ENCODE assay signal across 27 mouse cellular contexts in the genomic region with DNA sequence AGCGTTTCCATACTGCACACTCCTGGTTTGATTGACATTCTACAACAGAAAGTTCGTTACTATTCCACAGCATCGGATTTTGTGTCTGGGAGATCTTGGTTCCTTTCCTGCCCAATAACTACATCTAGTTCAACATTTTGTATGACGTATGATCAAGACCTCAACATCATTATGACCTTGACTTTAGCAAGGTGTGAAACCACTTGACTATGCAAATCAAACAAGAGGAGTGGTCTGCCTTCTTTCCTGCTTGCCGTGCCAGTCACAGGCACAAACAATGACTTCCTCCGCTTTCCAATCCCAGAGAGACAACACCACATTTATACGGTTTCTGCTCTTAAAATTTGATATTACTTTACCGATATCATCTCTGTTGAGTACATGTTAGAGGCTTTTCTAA. TPM values are rescaled to one million over a fixed set of nuclear protein-coding genes. Genes with fewer than 3 reads are reported as not detected.
DNase-seq lines count a peak whose midpoint lies in the region; ATAC-seq and TF ChIP-seq lines count a peak whose summit lies in the region.
"Had no signal": no experiment of that assay in that cellular context is flagged by ENCODE, and none has a peak within 500 bp of the region (broad histone marks: within the 10 kb centered on the region; RNA-seq: fewer than 3 reads in every experiment).

No protein-coding gene starts in this region.

- WGBS in lung, postnatal 0 days = 52% methylated on average over 8 of the region's 8 CpGs

- peaks cover 27% of the 10 kb centered on the region for H3K4me1 ChIP-seq in lung, postnatal 0 days (ENCODE audit: insufficient read depth, low read depth, low read length)
- H3K4me1 ChIP-seq in ES-Bruce4 (ENCODE audit: control insufficient read depth, insufficient read depth, low read length) = peaks cover 7% of the 10 kb centered on the region

- TF ChIP-seq CTCF in lung, postnatal 0 days (IDR thresholded peaks at IDR 0.05) = no peak
- no peak for TF ChIP-seq CTCF in ES-Bruce4 (IDR thresholded peaks at IDR 0.05; ENCODE audit: low read depth, low read length)

- no peak for ATAC-seq in lung, postnatal 0 days
- ATAC-seq: activated CD4-positive, CD25-positive, alpha-beta regulatory T cell, adult 4 months; forebrain, embryonic 14.5 days; forebrain, embryonic 16.5 days; Patski had no signal

- no peak overlapping the region for H3K4me2 ChIP-seq in lung, postnatal 0 days (replicated peaks; ENCODE audit: low read depth, low read length)
- H3K4me2 ChIP-seq: embryonic facial prominence, embryonic 13.5 days; embryonic facial prominence, embryonic 15.5 days; forebrain, embryonic 12.5 days had no signal

- H3K4me3 ChIP-seq in lung, postnatal 0 days (ENCODE audit: low read depth, low read length) = no peak overlapping the region
- H3K4me3 ChIP-seq in ES-Bruce4 (ENCODE audit: low read depth, low read length) = no peak overlapping the region
- H3K4me3 ChIP-seq: embryonic facial prominence, embryonic 13.5 days; embryonic facial prominence, embryonic 15.5 days; erythroblast, embryonic 14.5 days; forebrain, embryonic 10.5 days; forebrain, embryonic 12.5 days had no signal

- no peaks in the 10 kb centered on the region for H3K9me3 ChIP-seq in lung, postnatal 0 days (ENCODE audit: low read length)
- H3K9me3 ChIP-seq in ES-Bruce4 (replicated peaks; ENCODE audit: control insufficient read depth, insufficient read depth, low read length, poor library complexity, severe bottlenecking) = no peaks in the 10 kb centered on the region
- H3K9me3 ChIP-seq: embryonic facial prominence, embryonic 13.5 days; embryonic facial prominence, embryonic 15.5 days; forebrain, embryonic 10.5 days; forebrain, embryonic 12.5 days; G1E had no signal

- H3K27me3 ChIP-seq in lung, postnatal 0 days (replicated peaks; ENCODE audit: insufficient read depth, low read length) = no peaks in the 10 kb centered on the region
- H3K27me3 ChIP-seq in ES-Bruce4 (ENCODE audit: control insufficient read depth, insufficient read depth, low read length, poor library complexity, severe bottlenecking) = no peaks in the 10 kb centered on the region
- H3K27me3 ChIP-seq: embryonic facial prominence, embryonic 13.5 days; embryonic facial prominence, embryonic 15.5 days; forebrain, embryonic 12.5 days; Patski had no signal

- DNase-seq in lung, postnatal 0 days (ENCODE audit: low spot score) = no peak
- DNase-seq in lung, postnatal 36 days = no peak
- peak; percentile 66 for DNase-seq in R1 (ENCODE audit: low read depth, low spot score)
- no peak for DNase-seq in adrenal gland, adult (ENCODE audit: inconsistent age in 2 of 2, low spot score in 1 of 2)
- no peak for DNase-seq in thymus, postnatal 14 days
- no peak for DNase-seq in gastrocnemius, adult 18-20 months (ENCODE audit: low spot score)
- DNase-seq: adrenal gland, adult 2 months; adrenal gland, postnatal 10 days; adrenal gland, postnatal 25 days; cerebellum, adult 11 months; cerebellum, adult 18-20 months; cerebellum, adult 8-10 months; cerebellum, adult 9-11 months; cerebellum, postnatal 14 days; cerebellum, postnatal 36 days; embryo, embryonic 11 days had no signal

- H3K27ac ChIP-seq in lung, postnatal 0 days (ENCODE audit: low read length) = 0 out of 2 replicates have a peak overlapping the region, but pooled peaks have one; percentile 4
- peak overlapping the region; percentile 31; the same call in 1 of the 2 replicates for H3K27ac ChIP-seq in ES-Bruce4 (ENCODE audit: insufficient read depth, low read length)
- H3K27ac ChIP-seq: embryonic facial prominence, embryonic 13.5 days; embryonic facial prominence, embryonic 15.5 days; forebrain, embryonic 10.5 days; forebrain, embryonic 12.5 days had no signal

- TF ChIP-seq POLR2A in ES-Bruce4 (IDR thresholded peaks at IDR 0.05; ENCODE audit: insufficient read depth, low read length) = no peak

- no peaks in the 10 kb centered on the region for H3K36me3 ChIP-seq in lung, postnatal 0 days (ENCODE audit: insufficient read depth, low read length)
- peaks cover 2% of the 10 kb centered on the region for H3K36me3 ChIP-seq in ES-Bruce4 (ENCODE audit: control insufficient read depth, insufficient read depth, low read length, poor library complexity, severe bottlenecking)
- H3K36me3 ChIP-seq: embryonic facial prominence, embryonic 15.5 days; forebrain, embryonic 12.5 days; G1E had no signal

- H3K9ac ChIP-seq in lung, postnatal 0 days (replicated peaks; ENCODE audit: low read depth) = no peak overlapping the region
- H3K9ac ChIP-seq in ES-Bruce4 (ENCODE audit: low read depth, poor library complexity, severe bottlenecking) = no peak overlapping the region
- H3K9ac ChIP-seq: embryonic facial prominence, embryonic 13.5 days; embryonic facial prominence, embryonic 15.5 days; forebrain, embryonic 12.5 days had no signal

- TF ChIP-seq EP300 in lung, postnatal 0 days (IDR thresholded peaks at IDR 0.05) = no peak
- no peak for TF ChIP-seq EP300 in ES-Bruce4 (IDR thresholded peaks at IDR 0.05; ENCODE audit: insufficient read depth, low read depth, low read length)

RNA-seq across cellular contexts. Expression of a gene that starts 48.6 kb away (rescaled TPM):
- polyA plus RNA-seq in lung, postnatal 0 days (2015; fragmentation: Nextera tagmentation; extraction: Ambion mirVana) = 56.0 and 63.0 TPM in 2 replicates
- polyA plus RNA-seq in ES-Bruce4 (2011; ENCODE audit: insufficient read depth, insufficient read length, low read depth, missing spikeins) = 80.9 and 85.7 TPM in 2 replicates
- total RNA-seq in gastrocnemius, adult 18-20 months (2021) = 1 to 10 TPM; 5.5 to 7.0 TPM
- polyA plus RNA-seq: erythroblast, embryonic 14.5 days; G1E had no signal
